Mouse (Mus musculus): Measurements from ENCODE around the gene Tmc7. TPM values are rescaled to one million over a fixed set of nuclear protein-coding genes. Genes with fewer than 3 reads are reported as not detected.

Gene Tmc7
- polyA plus RNA-seq, 1 experiment from 2014 or later: 8.5 TPM

GRCm38 (mm10) chr7:118532519-118533177, 51.9 kb downstream of the Tmc7 start:
- Histone ChIP-seq H3K4me2 (ENCODE audit: low read length) (peak overlapping the region; percentile 75), H3K4me3 (replicated peaks; ENCODE audit: low read length) (peak overlapping the region; percentile 95), H3K27me3 (replicated peaks; ENCODE audit: control insufficient read depth, insufficient read depth, low read length) (no peaks in the 10 kb centered on the region), H3K36me3 (ENCODE audit: control insufficient read depth, insufficient read depth) (peaks cover 5% of the 10 kb centered on the region; the same call in 1 of the 2 replicates), H3K4me1 (replicated peaks; ENCODE audit: control insufficient read depth, insufficient read depth, low read length) (peaks cover 5% of the 10 kb centered on the region; the same call in 1 of the 2 replicates), H3K9ac (replicated peaks; ENCODE audit: low read depth, low read length) (peak overlapping the region; percentile 95), H3K27ac (ENCODE audit: low read length) (peak overlapping the region; percentile 98), H3K9me3 (ENCODE audit: control insufficient read depth, low read length) (no peaks in the 10 kb centered on the region)
- peak; percentile 93 for ATAC-seq
- under 1% methylated on average over 36 of the region's 36 CpGs for WGBS

- Histone ChIP-seq H3K4me1 (replicated peaks; ENCODE audit: control insufficient read depth, insufficient read depth, low read length) (no peaks in the 10 kb centered on the region; the same call in 1 of the 2 replicates), H3K27me3 (replicated peaks; ENCODE audit: control insufficient read depth, insufficient read depth, low read length) (no peaks in the 10 kb centered on the region), H3K36me3 (ENCODE audit: control insufficient read depth, insufficient read depth) (peaks cover 3% of the 10 kb centered on the region; the same call in 1 of the 2 replicates), H3K4me2 (ENCODE audit: low read length) (no peak overlapping the region), H3K27ac (ENCODE audit: low read length) (no peak overlapping the region), H3K9me3 (ENCODE audit: control insufficient read depth, low read length) (no peaks in the 10 kb centered on the region), H3K4me3 (replicated peaks; ENCODE audit: low read length) (no peak overlapping the region), H3K9ac (replicated peaks; ENCODE audit: low read depth, low read length) (no peak overlapping the region)
- ATAC-seq: no peak
- WGBS: 87% methylated on average over 4 of the region's 4 CpGs
These were observed 57.6 kb downstream of the Tmc7 start for GRCm38 (mm10) chr7:118526967-118527366.

GRCm38 (mm10) chr7:118522077-118522476, 62.5 kb downstream of the Tmc7 start:
- 88% methylated on average over 5 of the region's 5 CpGs for WGBS
- no peak overlapping the region for H3K9ac ChIP-seq (replicated peaks; ENCODE audit: low read depth, low read length)
- no peak for ATAC-seq
- H3K4me1 ChIP-seq (replicated peaks; ENCODE audit: control insufficient read depth, insufficient read depth, low read length): 0 out of 2 replicates have a peak, but pooled peaks cover 4% of the 10 kb centered on the region
- H3K27ac ChIP-seq (ENCODE audit: low read length): no peak overlapping the region
- no peaks in the 10 kb centered on the region for H3K9me3 ChIP-seq (ENCODE audit: control insufficient read depth, low read length)
- H3K4me2 ChIP-seq (ENCODE audit: low read length): no peak overlapping the region
- no peaks in the 10 kb centered on the region; the same call in 1 of the 2 replicates for H3K36me3 ChIP-seq (ENCODE audit: control insufficient read depth, insufficient read depth)
- H3K27me3 ChIP-seq (replicated peaks; ENCODE audit: control insufficient read depth, insufficient read depth, low read length): no peaks in the 10 kb centered on the region
- no peak overlapping the region for H3K4me3 ChIP-seq (replicated peaks; ENCODE audit: low read length)

- 91% methylated on average over 8 of the region's 8 CpGs for WGBS
- Histone ChIP-seq H3K27me3 (replicated peaks; ENCODE audit: control insufficient read depth, insufficient read depth, low read length) (no peaks in the 10 kb centered on the region), H3K27ac (ENCODE audit: low read length) (no peak overlapping the region), H3K9me3 (ENCODE audit: control insufficient read depth, low read length) (no peaks in the 10 kb centered on the region), H3K4me3 (replicated peaks; ENCODE audit: low read length) (no peak overlapping the region), H3K4me2 (ENCODE audit: low read length) (no peak overlapping the region), H3K36me3 (ENCODE audit: control insufficient read depth, insufficient read depth) (no peaks in the 10 kb centered on the region; the same call in 1 of the 2 replicates), H3K4me1 (replicated peaks; ENCODE audit: control insufficient read depth, insufficient read depth, low read length) (0 out of 2 replicates have a peak, but pooled peaks cover 4% of the 10 kb centered on the region), H3K9ac (replicated peaks; ENCODE audit: low read depth, low read length) (no peak overlapping the region)
- no peak for ATAC-seq
These were observed 64.9 kb downstream of the Tmc7 start for GRCm38 (mm10) chr7:118519661-118520060.

GRCm38 (mm10) chr7:118518687-118519086, 65.8 kb downstream of the Tmc7 start:
- no peaks in the 10 kb centered on the region for H3K27me3 ChIP-seq (replicated peaks; ENCODE audit: control insufficient read depth, insufficient read depth, low read length)
- 0 out of 2 replicates have a peak, but pooled peaks cover 4% of the 10 kb centered on the region for H3K4me1 ChIP-seq (replicated peaks; ENCODE audit: control insufficient read depth, insufficient read depth, low read length)
- peak; percentile 87 for ATAC-seq
- WGBS: 2% methylated on average over 18 of the region's 18 CpGs
- peak overlapping the region; percentile 2; the same call in 1 of the 2 replicates for H3K4me2 ChIP-seq (ENCODE audit: low read length)
- H3K36me3 ChIP-seq (ENCODE audit: control insufficient read depth, insufficient read depth): no peaks in the 10 kb centered on the region
- H3K4me3 ChIP-seq (replicated peaks; ENCODE audit: low read length): no peak overlapping the region
- H3K27ac ChIP-seq (ENCODE audit: low read length): no peak overlapping the region
- H3K9me3 ChIP-seq (ENCODE audit: control insufficient read depth, low read length): no peaks in the 10 kb centered on the region
- H3K9ac ChIP-seq (replicated peaks; ENCODE audit: low read depth, low read length): no peak overlapping the region

- Histone ChIP-seq H3K36me3 (ENCODE audit: control insufficient read depth, insufficient read depth) (no peaks in the 10 kb centered on the region), H3K4me3 (replicated peaks; ENCODE audit: low read length) (no peak overlapping the region), H3K4me1 (replicated peaks; ENCODE audit: control insufficient read depth, insufficient read depth, low read length) (0 out of 2 replicates have a peak, but pooled peaks cover 4% of the 10 kb centered on the region), H3K4me2 (ENCODE audit: low read length) (no peak overlapping the region), H3K9ac (replicated peaks; ENCODE audit: low read depth, low read length) (no peak overlapping the region), H3K27me3 (replicated peaks; ENCODE audit: control insufficient read depth, insufficient read depth, low read length) (no peaks in the 10 kb centered on the region), H3K27ac (ENCODE audit: low read length) (no peak overlapping the region), H3K9me3 (ENCODE audit: control insufficient read depth, low read length) (no peaks in the 10 kb centered on the region)
- 68% methylated on average over 2 of the region's 2 CpGs for WGBS
- no peak for ATAC-seq
These were observed 66.7 kb downstream of the Tmc7 start for GRCm38 (mm10) chr7:118517819-118518218.

GRCm38 (mm10) chr7:118508556-118508955, 76.0 kb downstream of the Tmc7 start:
- Histone ChIP-seq H3K27me3 (replicated peaks; ENCODE audit: control insufficient read depth, insufficient read depth, low read length) (no peaks in the 10 kb centered on the region), H3K4me1 (replicated peaks; ENCODE audit: control insufficient read depth, insufficient read depth, low read length) (no peaks in the 10 kb centered on the region), H3K9me3 (ENCODE audit: control insufficient read depth, low read length) (no peaks in the 10 kb centered on the region), H3K27ac (ENCODE audit: low read length) (no peak overlapping the region), H3K4me3 (replicated peaks; ENCODE audit: low read length) (no peak overlapping the region), H3K4me2 (ENCODE audit: low read length) (no peak overlapping the region), H3K9ac (replicated peaks; ENCODE audit: low read depth, low read length) (no peak overlapping the region), H3K36me3 (ENCODE audit: control insufficient read depth, insufficient read depth) (no peaks in the 10 kb centered on the region)
- no peak for ATAC-seq
- 77% methylated on average over 7 of the region's 7 CpGs for WGBS

GRCm38 (mm10) chr7:118503844-118504243, 80.7 kb downstream of the Tmc7 start:
- no peaks in the 10 kb centered on the region for H3K4me1 ChIP-seq (replicated peaks; ENCODE audit: control insufficient read depth, insufficient read depth, low read length)
- no peaks in the 10 kb centered on the region for H3K36me3 ChIP-seq (ENCODE audit: control insufficient read depth, insufficient read depth)
- no peak overlapping the region for H3K4me3 ChIP-seq (replicated peaks; ENCODE audit: low read length)
- H3K9ac ChIP-seq (replicated peaks; ENCODE audit: low read depth, low read length): no peak overlapping the region
- no peak overlapping the region for H3K4me2 ChIP-seq (ENCODE audit: low read length)
- H3K9me3 ChIP-seq (ENCODE audit: control insufficient read depth, low read length): no peaks in the 10 kb centered on the region
- no peaks in the 10 kb centered on the region for H3K27me3 ChIP-seq (replicated peaks; ENCODE audit: control insufficient read depth, insufficient read depth, low read length)
- H3K27ac ChIP-seq (ENCODE audit: low read length): no peak overlapping the region
- no peak for ATAC-seq
- 79% methylated on average over 4 of the region's 4 CpGs for WGBS

- no peak overlapping the region for H3K9ac ChIP-seq (replicated peaks; ENCODE audit: low read depth, low read length)
- H3K4me2 ChIP-seq (ENCODE audit: low read length): no peak overlapping the region
- no peaks in the 10 kb centered on the region for H3K9me3 ChIP-seq (ENCODE audit: control insufficient read depth, low read length)
- no peak for ATAC-seq
- no peaks in the 10 kb centered on the region for H3K36me3 ChIP-seq (ENCODE audit: control insufficient read depth, insufficient read depth)
- no peaks in the 10 kb centered on the region for H3K4me1 ChIP-seq (replicated peaks; ENCODE audit: control insufficient read depth, insufficient read depth, low read length)
- no peaks in the 10 kb centered on the region for H3K27me3 ChIP-seq (replicated peaks; ENCODE audit: control insufficient read depth, insufficient read depth, low read length)
- H3K4me3 ChIP-seq (replicated peaks; ENCODE audit: low read length): no peak overlapping the region
- no peak overlapping the region for H3K27ac ChIP-seq (ENCODE audit: low read length)
- 48% methylated on average over 8 of the region's 8 CpGs for WGBS
These were observed 82.2 kb downstream of the Tmc7 start for GRCm38 (mm10) chr7:118502333-118502732.

All from forebrain, embryonic 16.5 days (tissue).